Mouse (Mus musculus) stomach, embryonic 15.5 days (tissue): Measurements from ENCODE around the gene Steap3. TPM values are rescaled to one million over a fixed set of nuclear protein-coding genes. Genes with fewer than 3 reads are reported as not detected.

Experiments
- ATAC-seq: fragments of 200-750 bp; cut with Nextera tagmentation; 2 replicates; pipeline ENCODE4 v1.8.0; 2017; ENCODE audit warnings: low read depth, moderate number of reproducible peaks, moderate TSS enrichment; ENCODE audit not compliant: insufficient read depth, low FRiP score
- H3K27ac ChIP-seq: fragments of 300-500 bp; sonication (generic); 2 replicates; pipeline ENCODE4 v1.5.1; 2015; ENCODE audit warnings: mild to moderate bottlenecking, inconsistent platforms
- H3K27me3 ChIP-seq: fragments of 300-500 bp; sonication (generic); replicated peaks from 2 replicates; pipeline ENCODE4 v1.6.1; 2015; ENCODE audit warnings: inconsistent platforms
- H3K36me3 ChIP-seq: fragments of 300-500 bp; sonication (generic); 2 replicates; pipeline ENCODE4 v1.6.1; 2015; ENCODE audit warnings: inconsistent platforms
- H3K4me1 ChIP-seq: fragments of 300-500 bp; sonication (generic); 2 replicates; pipeline ENCODE4 v1.6.1; 2015; ENCODE audit warnings: inconsistent platforms
- H3K4me2 ChIP-seq: fragments of 300-500 bp; sonication (generic); 2 replicates; pipeline ENCODE4 v1.6.1; 2015; ENCODE audit warnings: mild to moderate bottlenecking, inconsistent platforms
- H3K4me3 ChIP-seq: fragments of 300-500 bp; sonication (generic); replicated peaks from 2 replicates; pipeline ENCODE4 v1.5.1; 2015; ENCODE audit warnings: inconsistent platforms
- H3K9ac ChIP-seq: fragments of 300-500 bp; sonication (generic); 2 replicates; pipeline ENCODE4 v1.6.1; 2015; ENCODE audit warnings: inconsistent platforms
- H3K9me3 ChIP-seq: fragments of 300-500 bp; sonication (generic); 2 replicates; pipeline ENCODE4 v1.6.1; 2016; ENCODE audit warnings: inconsistent platforms
- WGBS: fragments of 180-500 bp; shearing (Covaris S2); methylation state at CpG from one replicate; pipeline ENCODE4 v1.1.7; 2015; 5-methylcytosine and 5-hydroxymethylcytosine counted together
- polyA plus RNA-seq: library from polyadenylated mRNA; unstranded; fragments of >200 nt; fragmentation: Nextera tagmentation; extraction: Ambion mirVana; gene quantifications from 2 replicates; pipeline ENCODE4 v1.2.1, GENCODE M21; 2015

The Steap3 gene
- polyA plus RNA-seq, 1 experiment from 2014 or later: 7.3 TPM

DNA sequence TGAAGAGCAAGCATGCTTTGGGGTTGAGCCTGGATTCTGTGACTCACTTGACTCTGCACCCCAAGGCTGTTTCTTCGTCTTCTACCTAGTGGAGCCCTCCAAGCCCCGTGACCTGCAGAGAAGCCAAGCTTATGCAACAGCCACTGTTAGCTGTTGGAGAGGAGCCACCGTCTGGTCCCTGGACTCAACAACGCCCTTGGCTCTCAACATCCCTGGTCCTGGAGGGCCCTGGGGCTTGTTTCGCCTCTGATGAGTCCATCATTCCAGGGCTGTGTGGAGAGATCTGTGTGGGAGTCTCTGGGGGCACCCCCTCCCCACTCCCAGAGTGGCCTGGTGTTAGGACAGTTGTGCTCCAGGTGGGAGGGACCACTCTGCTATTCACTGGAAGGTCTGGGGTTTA is 24.3 kb downstream of the Steap3 start:
- Histone ChIP-seq H3K4me3 (no peak overlapping the region), H3K4me2 (no peak overlapping the region), H3K27me3 (no peaks in the 10 kb centered on the region), H3K36me3 (no peaks in the 10 kb centered on the region), H3K27ac (no peak overlapping the region), H3K4me1 (no peaks in the 10 kb centered on the region), H3K9me3 (no peaks in the 10 kb centered on the region), H3K9ac (no peak overlapping the region)
- 57% methylated on average over 5 of the region's 5 CpGs for WGBS
- ATAC-seq: no peak

GRCm38 (mm10) chr1:120247351-120247750 is 25.2 kb downstream of the Steap3 start:
- Histone ChIP-seq H3K4me2 (no peak overlapping the region), H3K9ac (no peak overlapping the region), H3K36me3 (no peaks in the 10 kb centered on the region), H3K4me1 (no peaks in the 10 kb centered on the region), H3K4me3 (no peak overlapping the region), H3K27ac (no peak overlapping the region), H3K27me3 (no peaks in the 10 kb centered on the region), H3K9me3 (no peaks in the 10 kb centered on the region)
- 59% methylated on average over 3 of the region's 3 CpGs for WGBS
- ATAC-seq: no peak

- WGBS: 93% methylated on average over 8 of the region's 8 CpGs
- no peaks in the 10 kb centered on the region for H3K9me3 ChIP-seq
- ATAC-seq: no peak
These were observed 25.6 kb downstream of the Steap3 start for GRCm38 (mm10) chr1:120246946-120247345.

DNA sequence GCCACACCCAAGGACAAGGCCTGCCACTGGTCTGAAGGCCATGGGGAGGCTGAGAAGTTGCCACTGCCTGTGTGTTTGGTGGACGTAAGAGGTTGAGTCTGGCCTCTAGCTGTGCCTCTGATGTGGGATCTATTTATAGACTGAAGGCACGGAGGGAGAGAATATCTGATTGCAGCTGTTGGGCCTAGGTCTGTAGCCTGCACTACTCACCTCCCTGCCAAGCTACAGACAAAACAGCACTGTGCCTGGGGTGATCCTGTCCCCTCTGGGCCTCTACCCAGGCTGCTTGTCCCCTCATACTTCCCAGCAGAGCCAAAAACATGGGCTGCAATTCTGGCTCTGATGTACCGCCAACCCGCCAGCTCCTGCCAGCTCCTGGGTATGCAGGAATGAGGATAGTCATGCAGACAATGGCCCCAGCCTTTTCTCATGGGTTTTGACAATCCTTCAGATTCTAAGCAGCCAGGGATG is 26.8 kb downstream of the Steap3 start:
- Histone ChIP-seq H3K9ac (no peak overlapping the region), H3K4me2 (no peak overlapping the region), H3K4me3 (no peak overlapping the region), H3K36me3 (no peaks in the 10 kb centered on the region), H3K27ac (no peak overlapping the region), H3K9me3 (no peaks in the 10 kb centered on the region), H3K27me3 (no peaks in the 10 kb centered on the region), H3K4me1 (no peaks in the 10 kb centered on the region)
- no peak for ATAC-seq
- WGBS: 47% methylated on average over 4 of the region's 4 CpGs

More at GRCm38 (mm10) chr1:120246946-120247345, 25.6 kb downstream of the Steap3 start:
- Histone ChIP-seq H3K9ac (no peak overlapping the region), H3K27ac (no peak overlapping the region), H3K27me3 (no peaks in the 10 kb centered on the region), H3K36me3 (no peaks in the 10 kb centered on the region), H3K4me3 (no peak overlapping the region), H3K4me2 (no peak overlapping the region), H3K4me1 (no peaks in the 10 kb centered on the region)

DNA sequence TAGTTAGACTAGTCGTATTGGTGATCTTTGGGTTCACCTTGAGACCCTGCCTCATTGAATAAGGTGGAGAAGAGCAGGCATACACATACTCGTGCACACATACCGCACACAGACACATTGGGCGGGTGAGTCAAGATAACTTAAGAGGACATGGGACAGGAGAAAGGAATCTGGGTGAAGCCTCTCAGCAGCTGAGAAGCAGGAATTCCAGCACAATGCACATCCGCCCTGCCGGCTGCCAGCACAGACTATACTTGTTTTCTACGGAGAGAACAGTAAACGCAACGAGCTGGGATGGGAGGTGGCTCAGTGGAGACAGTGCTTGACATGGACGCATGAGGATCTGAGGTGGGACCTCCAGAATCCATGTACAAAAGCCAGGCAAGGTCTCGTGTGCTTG is 27.9 kb downstream of the Steap3 start:
- Histone ChIP-seq H3K27me3 (no peaks in the 10 kb centered on the region), H3K27ac (no peak overlapping the region), H3K4me3 (no peak overlapping the region), H3K9me3 (no peaks in the 10 kb centered on the region), H3K36me3 (no peaks in the 10 kb centered on the region), H3K9ac (no peak overlapping the region), H3K4me2 (no peak overlapping the region), H3K4me1 (no peaks in the 10 kb centered on the region)
- WGBS: 79% methylated on average over 11 of the region's 11 CpGs
- no peak for ATAC-seq

DNA sequence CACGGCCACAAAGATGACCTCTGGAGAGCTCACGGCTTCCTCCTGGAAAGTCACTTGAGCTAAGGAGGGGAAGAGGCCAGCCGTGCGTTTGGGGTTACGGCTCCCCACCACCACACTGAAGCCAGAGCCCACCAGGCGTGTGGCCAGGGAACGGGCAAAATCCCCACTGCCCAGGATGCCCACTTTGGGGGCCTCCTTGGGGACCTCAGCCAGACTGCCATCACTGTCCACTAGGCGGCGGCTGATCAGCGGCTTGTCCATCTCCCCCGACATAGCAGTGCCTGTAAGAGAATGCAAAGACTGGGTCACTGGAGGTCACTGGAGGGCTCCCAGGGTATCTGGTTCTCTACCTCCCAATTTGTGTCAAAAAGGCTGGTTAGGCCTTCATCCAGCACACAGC is 28.5 kb downstream of the Steap3 start:
- 79% methylated on average over 11 of the region's 11 CpGs for WGBS
- no peaks in the 10 kb centered on the region for H3K9me3 ChIP-seq
- no peak for ATAC-seq
- H3K36me3 ChIP-seq: no peaks in the 10 kb centered on the region
- no peaks in the 10 kb centered on the region for H3K27me3 ChIP-seq
- no peak overlapping the region for H3K4me3 ChIP-seq
- H3K27ac ChIP-seq: no peak overlapping the region
- no peak overlapping the region for H3K4me2 ChIP-seq
- H3K4me1 ChIP-seq: no peaks in the 10 kb centered on the region
- H3K9ac ChIP-seq: no peak overlapping the region

DNA sequence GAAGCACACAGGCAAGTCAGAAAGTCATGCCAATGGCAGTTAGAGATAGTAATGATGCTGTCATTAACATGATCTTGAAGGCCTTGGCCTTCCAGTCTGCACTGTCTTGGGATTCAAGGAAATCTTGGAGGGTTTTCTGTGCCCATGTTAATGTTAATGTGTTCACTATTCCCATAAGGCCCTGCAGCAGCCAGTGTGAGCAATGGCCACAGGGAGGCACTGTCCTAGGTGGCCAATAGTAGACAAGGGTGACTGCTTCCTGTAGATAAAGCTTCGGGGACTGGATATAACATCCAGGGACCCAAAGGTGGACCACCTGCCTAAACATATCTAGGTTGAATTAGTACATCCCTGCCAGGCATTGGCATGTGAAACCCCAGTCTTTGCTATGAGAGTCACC is 35.4 kb downstream of the Steap3 start:
- Histone ChIP-seq H3K27ac (no peak overlapping the region), H3K4me1 (no peaks in the 10 kb centered on the region), H3K4me3 (no peak overlapping the region), H3K36me3 (no peaks in the 10 kb centered on the region), H3K9ac (no peak overlapping the region), H3K27me3 (no peaks in the 10 kb centered on the region), H3K9me3 (no peaks in the 10 kb centered on the region), H3K4me2 (no peak overlapping the region)
- ATAC-seq: no peak
- 97% methylated on average over 1 of the region's 1 CpGs for WGBS

DNA sequence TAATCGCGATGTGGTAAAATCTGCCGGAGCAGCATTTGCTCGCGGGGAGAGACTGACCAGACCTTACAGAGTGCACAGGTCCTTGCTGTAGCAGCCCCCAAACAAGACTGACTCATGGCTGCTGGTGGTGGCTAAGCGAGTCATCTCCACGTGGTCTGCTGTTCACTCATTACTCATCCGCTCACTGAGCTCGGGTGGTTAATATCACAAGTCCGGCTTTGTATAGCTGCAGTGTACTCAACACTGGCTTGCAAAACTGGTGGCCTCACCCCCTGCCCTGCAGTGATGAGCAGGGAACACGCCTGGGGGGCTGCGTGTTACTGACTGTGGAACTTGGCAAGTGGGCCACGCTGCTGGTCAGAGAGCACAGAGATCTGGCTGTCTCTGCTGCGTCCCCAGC is 36.1 kb downstream of the Steap3 start:
- Histone ChIP-seq H3K4me2 (no peak overlapping the region), H3K36me3 (no peaks in the 10 kb centered on the region), H3K9ac (no peak overlapping the region), H3K27me3 (no peaks in the 10 kb centered on the region), H3K4me1 (no peaks in the 10 kb centered on the region), H3K9me3 (no peaks in the 10 kb centered on the region), H3K4me3 (no peak overlapping the region), H3K27ac (no peak overlapping the region)
- WGBS: 68% methylated on average over 14 of the region's 14 CpGs
- no peak for ATAC-seq

DNA sequence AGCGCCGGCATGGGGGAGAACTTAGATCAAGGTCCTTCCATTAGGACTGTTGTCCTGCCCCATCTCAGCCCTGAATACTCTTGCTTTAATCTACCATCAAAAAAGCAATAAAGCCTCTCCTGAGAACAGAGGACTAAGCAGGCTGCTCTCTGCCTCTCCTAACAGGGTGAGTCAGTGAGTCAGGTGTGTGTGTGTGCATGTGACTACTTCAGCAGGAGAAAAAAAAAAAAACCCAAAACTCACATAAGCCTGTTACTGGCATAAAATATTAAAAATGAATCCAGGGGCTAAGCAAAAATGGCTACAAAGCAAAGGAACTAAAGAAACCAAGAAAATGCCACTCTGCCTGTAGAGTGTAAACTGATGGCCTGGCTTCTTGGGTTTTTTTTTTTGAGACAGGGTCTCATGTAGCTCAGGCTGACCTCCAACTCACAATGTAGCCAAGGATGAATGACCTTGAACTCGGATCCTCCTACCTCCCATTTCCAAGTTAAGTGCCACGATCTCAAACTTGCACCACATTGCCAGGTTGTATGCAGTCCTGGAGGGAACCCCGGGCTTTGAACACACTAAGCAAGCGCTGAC is 36.8 kb downstream of the Steap3 start:
- no peaks in the 10 kb centered on the region for H3K27me3 ChIP-seq
- H3K27ac ChIP-seq: no peak overlapping the region
- H3K9ac ChIP-seq: no peak overlapping the region
- no peak overlapping the region for H3K4me3 ChIP-seq
- WGBS: 90% methylated on average over 6 of the region's 6 CpGs
- H3K9me3 ChIP-seq: no peaks in the 10 kb centered on the region
- no peaks in the 10 kb centered on the region for H3K4me1 ChIP-seq
- no peak overlapping the region for H3K4me2 ChIP-seq
- ATAC-seq: no peak
- no peaks in the 10 kb centered on the region for H3K36me3 ChIP-seq

GRCm38 (mm10) chr1:120232170-120232569 is 40.3 kb downstream of the Steap3 start:
- Histone ChIP-seq H3K4me1 (no peaks in the 10 kb centered on the region), H3K4me3 (no peak overlapping the region), H3K27ac (no peak overlapping the region), H3K4me2 (no peak overlapping the region), H3K27me3 (no peaks in the 10 kb centered on the region), H3K9ac (no peak overlapping the region), H3K9me3 (no peaks in the 10 kb centered on the region), H3K36me3 (no peaks in the 10 kb centered on the region)
- no peak for ATAC-seq
- WGBS: 57% methylated on average over 6 of the region's 6 CpGs

DNA sequence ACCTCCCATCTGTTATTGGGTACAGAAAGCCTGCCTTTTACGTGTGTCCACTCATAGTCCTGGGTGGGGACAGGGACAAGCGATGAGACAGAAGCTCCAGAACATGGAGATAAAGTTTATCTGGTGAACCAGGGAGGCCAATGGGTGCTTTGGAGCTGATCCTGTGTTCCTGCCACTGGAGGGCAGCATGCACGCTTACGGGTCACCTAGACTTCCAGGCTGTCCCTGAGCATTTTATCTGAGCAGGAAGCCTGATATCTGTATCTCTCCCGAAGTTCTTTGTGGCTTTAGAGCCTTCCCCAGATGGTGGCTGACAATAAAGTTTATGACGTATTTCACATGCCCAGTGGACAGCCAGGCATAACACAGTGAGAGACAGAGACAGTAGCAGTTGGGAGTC is 41.2 kb downstream of the Steap3 start:
- ATAC-seq: peak; percentile 69; the same call in 1 of the 2 replicates
- 23% methylated on average over 6 of the region's 6 CpGs for WGBS
- Histone ChIP-seq H3K4me1 (no peaks in the 10 kb centered on the region), H3K4me2 (no peak overlapping the region), H3K9me3 (no peaks in the 10 kb centered on the region), H3K27me3 (no peaks in the 10 kb centered on the region), H3K36me3 (no peaks in the 10 kb centered on the region), H3K9ac (no peak overlapping the region), H3K4me3 (no peak overlapping the region), H3K27ac (no peak overlapping the region)

DNA sequence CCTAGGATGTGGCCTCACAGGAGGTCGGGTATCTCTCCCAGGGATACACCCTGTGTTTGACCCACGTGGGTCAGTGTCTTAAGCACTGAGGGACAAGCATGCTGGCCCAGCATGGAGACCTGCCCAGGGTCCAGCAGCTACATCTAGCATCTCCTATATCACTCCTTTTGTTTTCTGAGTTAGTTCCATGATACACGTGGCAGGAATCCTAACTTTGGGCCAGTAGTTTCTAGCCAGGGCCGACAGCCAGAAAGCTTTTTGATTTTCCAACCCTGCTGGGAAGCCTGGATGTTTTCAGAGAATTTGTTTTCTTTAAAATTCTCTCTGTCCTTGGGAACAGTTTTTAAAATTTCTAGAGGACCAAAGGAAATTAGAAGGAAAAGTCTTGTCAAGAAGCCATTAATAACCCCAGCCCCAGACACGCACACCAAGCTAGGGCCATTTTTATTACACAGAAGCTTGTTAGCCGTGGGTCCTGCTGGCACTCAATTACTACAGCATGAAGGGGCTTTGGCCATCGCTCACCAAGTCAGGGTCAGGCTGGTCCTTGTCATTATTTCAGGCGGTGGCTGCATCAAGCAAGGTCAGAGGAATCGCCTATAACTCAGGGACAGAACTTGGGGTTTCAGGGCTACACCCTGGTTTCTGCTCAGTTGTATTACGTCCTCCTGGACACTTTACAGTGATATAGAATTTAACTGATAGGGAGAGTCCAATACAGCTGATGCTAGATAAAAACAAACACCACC is 42.6 kb downstream of the Steap3 start:
- no peak overlapping the region for H3K4me2 ChIP-seq
- H3K27ac ChIP-seq: no peak overlapping the region
- WGBS: 76% methylated on average over 10 of the region's 10 CpGs
- no peak overlapping the region for H3K9ac ChIP-seq
- no peaks in the 10 kb centered on the region for H3K27me3 ChIP-seq
- H3K4me3 ChIP-seq: no peak overlapping the region
- H3K36me3 ChIP-seq: no peaks in the 10 kb centered on the region
- H3K9me3 ChIP-seq: no peaks in the 10 kb centered on the region
- ATAC-seq: no peak
- H3K4me1 ChIP-seq: no peaks in the 10 kb centered on the region
